Mouse (Mus musculus): ENCODE data around the gene G430095P16Rik.

Gene G430095P16Rik

GRCm38 (mm10) chr8:84722530-84722849 is 317 bp upstream of the G430095P16Rik start:
- DNase-seq (ENCODE audit: low spot score in 2 of 2), result no peak

- no peak for DNase-seq (ENCODE audit: low spot score in 2 of 2)
Observed at GRCm38 (mm10) chr8:84723571-84723900, 729 bp downstream of the G430095P16Rik start.

DNA sequence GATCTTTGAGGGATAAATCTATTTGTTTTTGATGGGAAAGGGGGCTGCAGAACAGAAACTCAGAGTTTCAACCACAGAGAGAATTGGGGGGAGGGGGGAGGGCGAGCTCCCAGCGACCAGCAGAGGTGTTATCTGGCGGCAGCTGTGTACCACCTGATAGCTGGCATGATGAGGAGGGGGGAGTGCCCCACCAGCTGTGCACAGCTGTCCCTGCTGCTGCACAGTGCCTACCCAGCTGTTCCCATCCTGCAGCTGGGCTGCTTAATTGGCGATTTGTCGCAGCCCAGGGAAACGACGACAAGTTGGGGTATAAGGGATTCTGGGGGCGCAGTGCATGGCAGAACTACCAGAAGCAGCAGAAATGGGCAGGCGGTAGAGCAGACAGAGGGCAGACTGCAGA is 1.9 kb downstream of the G430095P16Rik start:
- DNase-seq (ENCODE audit: low spot score in 2 of 2), result no peak

DNA sequence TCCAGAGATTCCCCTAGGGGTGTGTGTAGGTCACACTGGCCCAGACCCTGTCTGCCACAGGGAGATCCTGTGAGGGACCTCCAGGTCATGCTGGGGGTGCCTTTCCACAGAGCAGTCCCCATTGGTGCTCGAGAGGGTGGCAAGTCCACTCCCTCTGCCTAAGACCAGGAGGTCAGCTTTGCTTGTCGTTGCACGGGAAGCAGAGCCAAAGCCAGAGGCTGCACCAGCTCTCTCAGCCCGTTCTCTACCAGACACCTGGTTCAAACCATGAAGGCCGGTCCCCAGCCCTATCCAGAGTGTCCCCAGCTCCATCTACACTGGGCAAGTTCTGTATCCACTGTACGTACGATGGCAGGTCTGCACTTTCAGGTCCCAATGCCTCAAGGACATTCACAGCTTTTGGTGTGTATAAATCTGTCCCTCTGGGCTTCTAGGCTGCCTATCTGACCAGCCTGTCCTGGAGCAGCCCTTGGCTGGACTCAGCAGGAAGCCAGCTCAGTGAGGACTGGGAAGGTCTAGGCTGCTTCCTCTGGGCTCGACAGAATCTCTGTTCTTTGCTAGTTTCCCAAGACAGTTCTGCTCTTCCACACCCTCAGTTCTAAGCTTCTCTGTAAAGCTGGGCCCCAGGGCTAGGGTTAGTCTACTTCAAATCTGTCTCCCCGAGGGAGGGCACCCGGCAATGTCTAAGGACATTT is 2.6 kb downstream of the G430095P16Rik start:
- DNase-seq (ENCODE audit: low spot score in 2 of 2), result no peak

- no peak for DNase-seq (ENCODE audit: low spot score in 2 of 2)
Observed at GRCm38 (mm10) chr8:84725941-84726259, 3.1 kb downstream of the G430095P16Rik start.

DNA sequence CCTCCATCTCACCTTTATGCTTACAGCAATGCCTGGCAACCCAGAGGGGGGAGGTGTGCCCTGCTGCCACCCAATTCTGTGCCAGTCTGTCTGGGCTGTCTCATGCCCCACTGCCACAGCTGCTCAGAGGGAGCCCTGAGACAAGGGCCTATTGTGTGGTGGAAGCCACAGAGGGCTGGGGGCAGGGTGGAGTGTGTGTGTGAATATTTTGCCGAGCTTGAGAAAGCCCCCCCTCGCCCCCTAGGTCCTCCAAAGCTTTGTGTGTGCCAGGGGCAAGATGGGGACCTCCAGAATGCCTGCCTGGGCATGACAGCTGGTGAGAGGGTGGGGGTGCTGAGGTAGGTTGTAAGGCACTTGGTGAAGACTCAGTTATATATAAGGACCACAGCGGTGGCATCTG is 5.7 kb downstream of the G430095P16Rik start:
- DNase-seq (ENCODE audit: low spot score in 2 of 2), result no peak

DNA sequence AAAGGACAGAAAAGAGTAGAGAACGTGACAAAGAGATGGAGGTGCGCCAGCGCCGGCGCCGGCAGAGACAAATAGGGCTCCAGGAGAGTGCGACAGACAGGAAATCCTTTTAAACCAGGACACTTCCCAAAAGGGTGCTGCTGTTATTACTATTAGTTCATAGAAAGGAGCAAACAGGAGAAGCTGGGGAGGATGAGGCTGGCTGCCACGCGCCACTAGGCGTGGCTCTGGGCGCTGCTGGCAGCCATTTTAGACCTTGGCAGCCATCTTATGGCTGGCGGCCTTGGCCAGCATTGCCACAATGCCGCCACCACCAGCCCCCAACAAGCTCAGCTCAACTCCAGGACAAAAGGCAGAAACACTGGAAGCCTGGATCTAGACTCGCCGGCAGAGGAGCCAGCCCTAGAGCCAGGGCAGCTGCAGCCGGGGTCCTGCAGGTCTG is 7.1 kb downstream of the G430095P16Rik start:
- DNase-seq (ENCODE audit: low spot score in 2 of 2), result no peak

GRCm38 (mm10) chr8:84730541-84731370 is 7.9 kb downstream of the G430095P16Rik start:
- no peak for DNase-seq (ENCODE audit: low spot score in 2 of 2)

- DNase-seq (ENCODE audit: low spot score in 2 of 2), result no peak
Observed at GRCm38 (mm10) chr8:84731371-84732177, 8.8 kb downstream of the G430095P16Rik start.

DNA sequence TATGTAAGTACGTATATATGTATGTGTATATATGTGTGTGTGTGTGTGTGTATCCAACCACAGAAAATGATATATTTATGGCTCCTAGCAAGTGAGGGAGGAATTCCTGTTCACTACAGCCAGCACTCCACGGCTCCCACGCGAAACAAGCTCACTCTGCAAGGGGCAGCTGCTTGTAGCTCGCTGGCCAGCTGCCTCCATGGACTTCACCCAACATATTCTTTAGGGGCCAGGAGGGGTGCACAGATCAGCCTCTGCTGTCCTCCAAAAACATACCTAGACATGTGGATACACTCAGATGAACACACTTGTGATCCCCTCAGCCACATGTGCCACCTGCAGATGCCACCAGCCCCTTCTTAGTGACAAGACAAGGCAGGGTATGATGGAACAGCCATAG is 9.7 kb downstream of the G430095P16Rik start:
- DNase-seq (ENCODE audit: low spot score in 2 of 2), result no peak

DNA sequence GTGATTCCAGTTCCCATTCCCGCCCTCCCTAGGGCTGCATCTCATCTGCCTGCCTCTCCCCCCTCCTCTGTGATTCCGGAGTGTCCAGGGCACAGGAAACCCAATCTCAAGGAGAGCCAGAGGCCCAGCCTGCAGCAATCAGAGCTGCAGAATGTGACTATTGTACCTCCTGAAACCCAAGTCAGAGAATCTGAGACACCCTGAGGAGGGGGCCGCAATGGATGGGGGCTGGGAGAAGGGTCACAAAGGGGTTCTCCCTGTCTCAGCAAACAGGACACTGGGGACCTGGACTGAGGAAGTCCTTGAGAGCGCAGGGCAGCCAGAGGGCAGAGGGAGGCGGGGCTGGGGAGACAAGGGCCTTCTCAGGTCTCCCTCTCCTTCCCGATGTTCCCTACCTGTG is 10.2 kb downstream of the G430095P16Rik start:
- no peak for DNase-seq (ENCODE audit: low spot score in 2 of 2)

DNA sequence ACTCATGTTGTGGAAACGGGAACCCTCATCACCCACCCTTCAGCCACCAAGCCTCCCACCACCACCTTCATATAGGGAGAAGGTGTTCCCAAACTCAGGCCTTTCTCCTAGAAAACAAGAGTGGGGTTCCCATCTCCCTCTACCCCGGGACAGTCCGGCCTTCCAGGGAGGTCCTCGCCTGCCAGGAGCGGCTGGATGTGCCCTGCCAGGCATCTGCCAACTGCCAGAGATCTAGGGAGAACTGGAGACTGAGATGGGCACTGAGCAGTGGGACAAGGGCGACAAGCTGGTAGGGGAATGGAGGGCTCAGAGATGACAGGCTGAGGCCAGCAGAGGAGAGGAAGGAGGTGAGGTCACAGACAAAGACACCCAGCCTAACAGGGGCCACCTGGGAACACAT is 11.2 kb downstream of the G430095P16Rik start:
- DNase-seq (ENCODE audit: low spot score in 2 of 2), result no peak

GRCm38 (mm10) chr8:84734680-84735079 is 11.9 kb downstream of the G430095P16Rik start:
- DNase-seq (ENCODE audit: low spot score in 2 of 2), result no peak

GRCm38 (mm10) chr8:84735597-84735996 is 12.8 kb downstream of the G430095P16Rik start:
- DNase-seq (ENCODE audit: low spot score in 2 of 2), result no peak

DNA sequence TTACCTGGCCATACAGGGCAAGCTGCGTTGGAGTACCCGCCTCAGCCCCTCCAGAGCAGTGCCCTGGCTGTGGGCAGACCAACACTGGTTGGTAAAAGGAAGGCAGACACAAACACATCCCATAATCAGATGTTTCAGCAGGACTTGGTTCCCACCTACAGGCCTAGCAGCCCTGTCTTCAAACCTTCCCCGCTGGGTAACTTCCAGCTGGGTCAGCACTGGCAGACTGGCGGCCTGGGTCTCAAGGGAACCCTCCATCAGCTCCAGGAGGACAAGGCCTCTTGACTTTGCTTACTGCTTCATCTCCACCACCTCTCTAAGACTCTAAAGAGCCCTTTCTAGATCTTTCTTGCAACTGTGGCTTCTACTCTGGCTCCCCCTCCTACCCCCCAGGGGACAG is 13.7 kb downstream of the G430095P16Rik start:
- DNase-seq (ENCODE audit: low spot score in 2 of 2), result no peak

DNA sequence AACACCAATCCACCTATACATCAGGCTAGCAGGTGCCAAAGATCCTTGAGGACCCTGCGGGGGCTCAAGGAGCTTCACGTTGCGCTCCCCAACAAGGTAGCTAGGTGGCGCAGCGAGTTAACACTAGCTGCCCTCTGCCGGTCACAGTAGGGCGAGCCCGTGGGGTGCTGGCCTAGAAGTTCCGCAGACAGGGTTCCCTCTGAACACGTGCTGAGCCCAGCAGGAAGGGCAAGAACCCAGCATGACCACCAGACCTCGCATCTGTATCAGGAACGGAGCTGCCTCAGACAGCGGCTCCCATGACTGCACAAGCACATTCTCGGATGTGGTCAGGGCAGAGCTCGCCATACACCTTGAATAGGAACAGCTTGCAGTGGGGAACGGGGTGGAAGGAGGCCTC is 14.8 kb downstream of the G430095P16Rik start:
- DNase-seq (ENCODE audit: low spot score in 2 of 2), result peak; percentile 58 to 72

- no peak for DNase-seq (ENCODE audit: low spot score in 2 of 2)
Observed at GRCm38 (mm10) chr8:84738266-84738665, 15.5 kb downstream of the G430095P16Rik start.

GRCm38 (mm10) chr8:84738715-84739400 is 16.1 kb downstream of the G430095P16Rik start:
- no peak for DNase-seq (ENCODE audit: low spot score in 2 of 2)

- DNase-seq (ENCODE audit: low spot score in 2 of 2), result no peak
Observed at GRCm38 (mm10) chr8:84739401-84739742, 16.6 kb downstream of the G430095P16Rik start.

- no peak for DNase-seq (ENCODE audit: low spot score in 2 of 2)
Observed at GRCm38 (mm10) chr8:84740895-84741843, 18.4 kb downstream of the G430095P16Rik start.
